Mouse (Mus musculus) MEL (cell line): ENCODE measurements around the gene Zfyve26.

Source experiments
- CTCF ChIP-seq, 3 experiments: IDR thresholded peaks in 2 of 3; conservative IDR thresholded peaks in 1 of 3; 2 replicates each; pipeline ENCODE4 v1.5.1; 2011 to 2012; ENCODE audit warnings: low read length in 3 of 3, low read depth in 2 of 3, mild to moderate bottlenecking in 2 of 3, improper control_type of control experiment in 1 of 3, inconsistent platforms in 1 of 3, mixed read lengths in 1 of 3, moderate library complexity in 1 of 3; ENCODE audit not compliant: control insufficient read depth in 1 of 3, insufficient read depth in 1 of 3, poor library complexity in 1 of 3, severe bottlenecking in 1 of 3
- MAFK ChIP-seq: IDR thresholded peaks from 2 replicates; pipeline ENCODE4 v1.6.1; 2011; ENCODE audit warnings: low read depth, mild to moderate bottlenecking, low read length, improper control_type of control experiment, borderline replicate concordance
- MAZ ChIP-seq: IDR thresholded peaks from 2 replicates; pipeline ENCODE4 v1.6.1; 2012; ENCODE audit warnings: low read depth, mild to moderate bottlenecking, inconsistent platforms, low read length, improper control_type of control experiment
- POLR2A ChIP-seq, 2 experiments: IDR thresholded peaks; 2 replicates each; pipeline ENCODE4 v1.6.1; 2011 to 2012; ENCODE audit warnings: low read length in 2 of 2, mild to moderate bottlenecking in 2 of 2, control low read depth in 1 of 2, improper control_type of control experiment in 1 of 2, low read depth in 1 of 2, moderate library complexity in 1 of 2; ENCODE audit not compliant: control insufficient read depth in 1 of 2, insufficient read depth in 1 of 2, poor library complexity in 1 of 2

GRCm38 (mm10) chr12:79260154-79260553 lies 36.0 kb downstream of the Zfyve26 start:
- no peak for TF ChIP-seq CTCF (IDR thresholded peaks at IDR 0.05 in 2 of 3, conservative IDR thresholded peaks at IDR 0.05 in 1 of 3; ENCODE audit: control insufficient read depth in 1 of 3, insufficient read depth in 1 of 3, low read depth in 2 of 3, low read length in 3 of 3, poor library complexity in 1 of 3, severe bottlenecking in 1 of 3)
- TF ChIP-seq POLR2A (IDR thresholded peaks at IDR 0.05; ENCODE audit: control insufficient read depth in 1 of 2, insufficient read depth in 1 of 2, low read depth in 1 of 2, low read length in 2 of 2, poor library complexity in 1 of 2) = no peak
- TF ChIP-seq MAZ = no peak
- TF ChIP-seq MAFK = no peak
